Mouse (Mus musculus) gonadal fat pad, adult 2 months (tissue): ENCODE measurements around the gene Pigk. TPM values are rescaled to one million over a fixed set of nuclear protein-coding genes. Genes with fewer than 3 reads are reported as not detected.

ENCODE experiments used
- DNase-seq: peaks from one replicate; pipeline ENCODE4 v3.0.0-alpha.2; 2012; ENCODE audit warnings: low read depth
- polyA plus RNA-seq: library from polyadenylated mRNA; depleted of rRNA; stranded (reverse); fragments of >200 nt; gene quantifications from 2 replicates; pipeline ENCODE4 v1.2.3, GENCODE M21; 2012

Pigk gene
- polyA plus RNA-seq, 1 experiment, result 20.0 TPM

DNA sequence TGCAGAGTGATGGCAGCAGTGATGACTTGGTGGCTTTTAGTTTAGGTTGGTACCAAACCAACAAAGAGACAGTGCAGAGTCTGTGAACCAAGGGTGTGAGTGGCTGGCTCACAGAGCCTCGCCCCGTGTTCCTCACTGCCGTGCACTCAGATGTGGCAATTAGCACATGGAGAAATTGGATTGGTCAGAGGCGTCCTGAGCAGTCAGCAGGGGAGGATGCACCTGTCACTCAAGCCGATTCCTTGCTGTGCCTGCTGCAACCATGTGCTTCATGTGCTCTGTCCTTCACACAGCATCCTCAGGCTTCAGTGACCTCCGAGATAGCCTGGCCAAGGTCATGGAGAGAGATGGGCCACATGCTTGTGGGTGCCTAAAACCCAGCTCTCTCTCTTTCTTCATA is 14.3 kb downstream of the Pigk start:
- DNase-seq, result no peak

DNA sequence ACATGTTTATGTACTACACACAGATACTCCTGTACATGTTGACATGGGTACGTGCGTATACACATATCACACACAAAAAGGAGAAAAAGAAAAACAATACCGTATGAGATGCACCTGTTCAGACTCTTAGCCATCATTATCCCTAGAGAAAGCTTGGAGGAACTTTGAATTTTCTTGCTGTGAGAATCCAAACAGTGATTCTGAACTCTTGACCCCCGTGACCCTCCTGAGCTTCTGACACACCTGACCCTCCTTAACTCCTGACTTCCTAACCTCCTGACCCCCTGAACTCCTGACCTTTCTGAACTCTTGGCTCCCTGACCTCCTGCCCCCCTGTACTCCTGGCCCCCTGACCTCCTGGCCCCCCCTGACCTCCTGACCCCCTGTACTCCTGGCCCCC is 19.1 kb downstream of the Pigk start:
- no peak for DNase-seq

DNA sequence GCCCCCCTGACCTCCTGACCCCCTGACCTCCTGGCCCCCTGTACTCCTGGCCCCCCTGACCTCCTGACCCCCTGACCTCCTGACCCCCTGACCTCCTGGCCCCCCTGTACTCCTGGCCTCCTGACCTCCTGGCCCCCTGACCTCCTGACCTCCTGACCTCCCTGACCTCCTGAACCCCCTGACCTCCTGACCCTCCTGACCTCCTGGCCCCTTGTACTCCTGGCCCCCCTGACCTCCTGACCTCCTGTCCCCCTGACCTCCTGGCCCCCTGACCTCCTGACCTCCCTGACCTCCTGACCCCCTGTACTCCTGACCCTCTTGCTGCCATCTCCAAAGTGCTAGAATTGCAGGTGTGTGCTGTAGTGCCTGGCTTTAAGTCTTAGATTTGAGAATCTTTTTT is 19.6 kb downstream of the Pigk start:
- no peak for DNase-seq

DNA sequence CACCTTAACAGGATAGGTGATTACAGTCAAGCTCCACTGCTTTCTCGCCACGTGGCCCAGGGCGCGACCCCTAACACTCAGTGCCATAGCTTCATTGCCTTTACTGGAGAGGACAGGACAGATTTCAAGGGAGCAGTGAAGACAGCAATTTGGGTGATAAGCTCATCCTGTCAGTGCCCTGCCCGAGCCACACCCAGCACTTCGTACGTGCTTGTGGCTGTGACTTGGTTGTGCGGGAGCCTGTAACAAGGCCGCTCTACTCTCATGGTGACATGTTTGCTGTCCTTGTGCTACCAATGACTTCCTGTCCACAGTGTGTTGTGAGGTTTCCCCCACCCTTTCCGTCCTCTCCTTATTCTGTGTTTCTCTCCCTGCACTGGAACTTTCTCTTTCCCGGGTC is 20.2 kb downstream of the Pigk start:
- no peak for DNase-seq

DNA sequence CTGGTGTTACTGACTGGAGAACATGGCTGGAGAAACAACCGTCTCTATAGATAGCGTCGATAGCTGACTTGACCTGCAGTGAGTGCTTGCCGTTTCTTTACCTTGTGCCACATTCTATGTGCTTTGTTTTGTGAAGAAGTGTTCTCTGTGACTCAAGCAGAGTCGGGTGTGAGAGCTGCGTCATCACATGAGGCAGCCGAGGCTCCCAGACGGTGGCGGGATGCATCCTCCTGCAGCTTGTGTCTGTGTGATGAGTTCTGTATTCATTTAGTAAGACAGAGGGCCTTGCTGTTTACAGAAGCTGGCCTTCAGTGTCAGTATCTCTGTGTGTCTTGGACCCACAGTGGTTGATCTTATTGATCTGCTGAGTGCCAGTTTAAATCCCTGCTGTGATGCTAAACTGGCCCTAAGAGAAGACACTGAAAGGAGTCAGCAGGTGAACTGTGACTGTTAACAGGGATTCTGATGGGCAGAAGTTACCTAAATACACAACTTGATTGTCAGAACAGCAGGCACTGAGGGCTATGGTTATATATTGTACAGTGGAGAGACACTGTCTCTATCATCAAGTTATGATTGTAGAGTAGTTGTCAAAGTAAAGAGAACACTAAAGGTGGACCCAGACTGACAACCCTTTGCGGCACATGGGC is 21.8 kb downstream of the Pigk start:
- no peak for DNase-seq

DNA sequence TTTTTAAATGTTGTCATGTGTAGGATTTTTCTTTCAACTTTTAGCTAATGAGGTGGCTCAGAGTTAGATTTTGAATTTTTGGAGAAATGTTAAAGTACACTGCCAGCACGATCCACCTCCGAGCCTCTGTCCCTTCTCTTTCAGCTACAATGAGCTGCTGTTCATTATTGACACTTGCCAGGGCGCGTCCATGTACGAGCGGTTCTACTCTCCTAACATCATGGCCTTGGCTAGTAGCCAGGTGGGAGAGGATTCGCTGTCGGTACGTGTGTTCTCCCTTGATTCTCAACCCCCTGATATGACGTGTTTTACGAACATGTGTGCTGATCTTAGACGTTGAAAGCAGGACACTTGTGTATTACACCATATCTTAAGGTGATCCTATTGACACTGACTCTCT is 30.4 kb downstream of the Pigk start:
- no peak for DNase-seq

DNA sequence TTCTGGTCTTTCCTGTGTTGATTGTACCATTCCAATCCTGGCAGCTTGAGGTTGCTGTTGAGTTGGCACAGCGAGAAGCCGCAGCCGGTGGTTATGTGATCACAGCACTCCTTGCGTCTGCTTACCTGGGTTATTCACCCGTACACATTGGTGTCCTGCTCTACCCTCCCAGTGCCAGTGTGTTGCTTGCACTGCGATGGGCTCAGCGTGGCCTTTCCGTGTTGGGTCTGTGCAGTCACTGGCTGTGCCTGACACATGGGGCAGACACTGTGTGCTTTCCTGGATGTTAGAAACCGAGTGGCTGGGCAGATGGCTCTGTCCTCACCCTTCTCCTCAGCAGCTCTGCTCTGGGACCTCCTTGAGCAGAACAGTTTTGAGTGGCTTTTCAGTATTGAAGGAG is 31.7 kb downstream of the Pigk start:
- no peak for DNase-seq

DNA sequence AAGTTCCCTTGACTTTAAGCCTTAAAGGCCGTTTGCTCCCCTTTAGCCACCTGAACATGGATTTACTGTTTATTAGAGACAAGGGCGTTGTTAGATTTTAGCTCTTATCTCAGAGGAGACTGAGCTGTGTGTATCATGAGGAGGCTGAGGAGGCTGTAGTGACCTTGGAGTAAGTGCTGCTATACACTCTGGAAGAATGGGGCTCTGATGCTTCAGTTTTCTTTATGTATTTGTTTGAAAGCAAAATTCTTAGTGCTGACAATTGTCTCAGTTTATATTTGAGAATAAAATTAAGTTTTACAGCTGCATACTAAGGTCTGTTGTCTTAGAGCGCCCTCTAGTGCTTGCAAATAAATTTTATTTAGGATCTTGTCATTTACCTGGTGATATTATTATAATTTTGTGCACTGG is 35.6 kb downstream of the Pigk start:
- DNase-seq, result no peak

DNA sequence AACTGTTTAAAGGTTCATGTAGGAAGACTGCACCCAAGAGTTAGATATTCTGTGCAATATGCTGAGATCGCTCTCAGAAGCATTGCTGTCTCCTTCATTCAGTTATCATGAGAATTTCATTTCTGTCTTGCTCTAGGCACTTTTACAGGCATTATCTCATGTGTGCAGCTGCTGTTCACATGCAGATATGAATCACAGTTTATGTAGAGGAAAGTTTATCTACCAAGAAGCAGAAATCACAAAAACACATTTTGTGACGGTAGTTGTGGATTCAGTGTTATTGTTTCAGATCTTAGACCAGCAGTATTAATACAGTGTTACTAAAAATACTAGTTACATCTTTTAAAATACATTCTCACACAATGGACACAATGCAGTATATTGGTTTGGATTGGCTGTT is 36.0 kb downstream of the Pigk start:
- no peak for DNase-seq

DNA sequence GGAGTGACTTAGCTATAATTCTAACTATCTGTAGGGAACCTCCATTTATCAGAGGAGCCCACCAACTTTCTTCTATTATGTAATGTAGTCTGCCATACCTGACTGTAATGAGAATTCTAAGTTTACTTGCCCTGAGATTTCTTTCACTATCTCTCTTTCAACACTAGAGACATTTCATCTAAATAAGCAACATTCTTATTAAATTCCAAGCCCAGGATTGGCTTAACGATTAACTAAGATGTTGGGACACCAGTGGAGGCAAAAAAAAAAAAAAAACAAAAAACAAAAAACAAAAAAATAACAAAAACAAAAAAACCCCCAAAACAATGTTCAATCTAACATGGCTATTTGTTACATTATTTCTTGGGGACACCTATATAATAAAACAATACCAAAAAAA is 39.0 kb downstream of the Pigk start:
- DNase-seq, result no peak

DNA sequence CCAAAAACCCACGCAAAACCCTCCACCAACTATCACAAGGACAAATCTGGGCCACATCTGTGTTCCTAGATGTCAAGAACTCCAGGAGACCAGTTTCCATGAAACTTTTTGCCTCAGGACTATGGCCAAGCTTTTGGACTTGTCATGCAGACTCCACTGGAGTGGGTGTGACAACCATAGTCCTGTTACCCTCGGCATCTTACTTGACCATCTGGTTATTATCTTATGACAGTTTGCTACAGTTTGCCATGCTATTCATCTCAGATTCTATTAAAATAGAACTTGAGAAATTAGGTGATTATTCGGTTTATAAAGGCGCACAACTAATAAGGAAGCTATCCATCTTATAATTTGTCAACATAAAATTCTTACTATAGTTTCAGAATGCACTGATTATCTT is 39.4 kb downstream of the Pigk start:
- DNase-seq, result no peak

DNA sequence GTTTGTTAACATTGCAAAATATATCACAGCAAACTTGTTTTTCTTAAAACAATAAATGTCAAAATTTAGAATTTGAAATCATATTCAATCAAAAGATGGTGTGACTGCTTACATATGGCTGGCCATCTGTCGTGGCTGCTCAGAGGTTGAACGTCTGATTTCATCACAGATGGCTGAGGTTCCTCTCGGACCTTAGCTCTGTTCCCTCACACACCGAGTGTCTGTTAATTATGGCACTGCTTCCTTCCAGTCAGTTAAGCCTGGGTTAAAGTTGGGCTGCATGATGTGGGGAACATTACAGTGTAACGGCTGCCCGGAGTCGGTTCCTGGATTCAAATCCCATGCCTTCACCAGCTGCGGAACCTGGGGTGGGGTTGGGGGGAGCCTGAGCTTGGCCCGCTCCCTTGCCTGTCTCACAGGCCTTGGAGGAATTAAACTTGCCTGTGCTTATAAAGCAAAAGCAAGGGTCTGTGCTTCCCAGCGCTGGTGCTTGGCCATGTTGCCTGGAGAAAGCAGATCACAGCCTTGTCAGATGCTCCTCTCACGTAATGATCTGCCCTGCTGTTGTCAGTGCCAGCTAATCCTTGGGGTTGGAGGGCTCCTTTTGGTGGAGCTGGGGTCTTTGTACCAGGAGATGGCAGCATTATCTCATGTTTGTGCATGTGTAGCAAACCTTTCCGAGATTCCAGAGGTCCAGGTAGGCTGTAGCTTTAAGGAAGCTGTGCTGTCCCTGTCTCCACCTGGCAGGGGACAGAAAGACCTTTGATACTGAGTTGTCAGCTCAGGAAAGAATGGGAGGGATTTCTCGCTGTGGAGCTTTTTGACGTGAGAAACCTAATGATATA is 40.2 kb downstream of the Pigk start:
- DNase-seq, result no peak

DNA sequence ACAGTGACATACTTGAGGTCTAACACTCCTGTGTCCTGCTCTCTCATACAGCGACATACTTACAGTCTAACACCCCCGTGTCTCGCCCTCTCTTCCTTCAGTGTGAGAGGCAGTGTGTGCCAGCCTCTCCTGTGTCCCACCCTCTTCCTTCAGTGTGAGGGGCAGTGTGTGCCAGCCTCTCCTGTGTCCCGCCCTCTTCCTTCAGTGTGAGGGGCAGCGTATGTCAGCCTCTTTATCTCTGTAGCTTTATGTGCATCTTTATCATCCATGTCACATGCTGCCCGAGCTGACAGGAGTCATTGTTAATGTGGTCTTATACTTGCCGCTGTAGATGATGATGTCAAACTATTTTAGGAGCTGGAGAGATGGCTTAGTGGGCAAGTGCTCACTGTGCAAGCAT is 41.6 kb downstream of the Pigk start:
- DNase-seq, result no peak

DNA sequence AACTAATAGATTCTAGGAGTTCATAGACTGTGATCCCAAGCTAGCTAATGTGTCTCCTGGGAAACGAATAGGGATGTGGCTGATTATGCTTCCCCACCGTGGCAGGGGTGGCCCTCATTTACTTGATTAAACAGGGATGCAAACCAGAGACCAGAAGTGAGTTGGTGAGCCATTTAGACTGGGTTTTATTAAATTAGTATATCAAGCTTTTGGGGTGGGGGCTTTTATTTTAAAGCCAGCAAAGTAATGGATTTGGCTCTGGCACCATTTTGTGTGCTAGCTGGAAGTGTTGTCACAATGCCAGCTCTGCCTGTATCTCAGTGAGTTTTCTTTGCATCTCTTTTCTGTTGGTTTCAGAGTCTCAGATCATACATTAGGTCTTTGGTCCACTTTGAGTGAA is 43.0 kb downstream of the Pigk start:
- no peak for DNase-seq

DNA sequence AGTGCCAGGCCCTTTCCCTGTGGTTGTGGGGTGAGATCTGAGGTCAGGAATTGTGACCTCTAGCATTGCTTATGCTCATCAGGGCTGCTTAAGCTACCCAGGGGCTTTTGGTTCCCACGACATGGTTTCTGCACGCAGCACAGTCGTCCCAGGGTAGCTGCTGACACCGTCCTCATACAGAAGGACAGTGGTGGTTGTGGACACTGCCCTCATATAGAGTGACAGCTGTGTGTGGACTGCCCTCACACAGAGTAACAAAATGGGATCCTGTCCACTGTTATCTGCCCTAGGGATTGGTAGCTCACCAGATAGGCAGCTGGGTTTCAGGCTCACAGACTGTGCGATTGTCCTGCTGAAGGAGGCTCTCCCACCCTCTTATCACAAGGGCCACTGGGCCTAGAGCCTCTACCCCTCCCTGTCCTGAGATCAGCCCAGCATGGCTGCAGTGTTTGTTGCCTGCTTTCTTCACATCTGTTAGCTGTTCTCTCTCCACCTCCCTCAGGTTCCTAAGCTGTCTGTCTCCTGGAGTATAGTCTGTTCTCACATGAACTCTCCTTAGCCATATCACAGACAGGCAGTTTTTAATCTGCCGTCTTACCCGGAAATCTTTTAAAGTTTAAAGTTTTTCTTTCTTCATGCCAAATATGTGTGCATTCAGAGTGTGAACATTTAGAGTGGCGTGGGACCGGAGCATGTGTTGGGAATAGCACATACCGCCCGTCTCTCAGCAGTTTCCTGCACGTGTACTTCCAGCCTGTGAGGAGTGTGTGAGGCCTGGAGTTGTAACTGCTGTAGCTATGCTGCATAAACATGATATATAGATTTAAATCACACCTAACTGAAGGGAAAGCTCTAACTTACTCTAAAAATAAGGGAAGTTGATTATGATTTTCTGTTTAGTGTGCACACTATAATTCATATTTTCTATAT is 43.8 kb downstream of the Pigk start:
- DNase-seq, result no peak

DNA sequence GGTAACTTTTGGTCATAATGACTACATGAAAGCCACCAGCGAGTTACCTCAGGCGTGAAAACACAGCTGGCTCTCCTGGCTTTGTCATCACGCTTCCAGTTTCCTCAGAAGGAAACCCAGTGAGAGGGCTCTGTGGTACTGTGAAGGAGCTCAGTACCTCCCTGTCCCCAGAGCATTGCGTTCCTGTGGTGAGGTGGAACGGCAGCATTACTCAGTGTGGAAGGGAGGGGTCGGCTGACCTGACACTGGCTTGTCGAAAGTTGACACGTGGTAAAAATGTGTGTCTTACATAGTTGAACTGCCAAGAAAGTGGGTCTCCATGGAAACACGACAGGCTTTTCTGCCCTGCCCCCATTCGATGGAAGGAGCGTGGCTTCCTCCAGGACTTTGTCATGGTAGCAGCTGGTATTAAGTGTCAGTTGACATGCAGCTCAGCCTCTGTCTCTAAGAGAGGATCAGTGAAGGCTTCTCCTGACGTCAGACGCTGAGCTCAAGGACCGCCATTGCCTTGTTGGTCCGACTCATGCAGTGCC is 44.7 kb downstream of the Pigk start:
- no peak for DNase-seq

DNA sequence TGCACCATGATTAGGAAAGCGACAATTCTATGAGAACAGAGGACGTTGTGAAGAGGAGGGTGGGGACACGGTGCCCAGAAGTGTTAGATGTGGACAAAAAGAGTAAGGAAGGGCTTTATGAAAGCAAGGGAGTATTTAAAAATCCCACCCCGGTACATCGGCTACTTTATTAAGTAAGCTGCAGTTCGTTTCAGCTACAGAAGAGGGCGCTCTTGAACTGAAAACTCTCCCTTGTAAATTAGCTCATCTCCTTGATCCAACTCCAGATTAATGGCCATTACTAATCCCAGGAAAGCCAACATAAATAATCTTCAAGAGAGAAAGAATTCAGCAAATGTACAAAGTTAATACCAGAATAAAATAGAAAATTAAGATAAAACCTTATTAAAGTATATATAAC is 47.2 kb downstream of the Pigk start:
- peak; percentile 17 for DNase-seq

DNA sequence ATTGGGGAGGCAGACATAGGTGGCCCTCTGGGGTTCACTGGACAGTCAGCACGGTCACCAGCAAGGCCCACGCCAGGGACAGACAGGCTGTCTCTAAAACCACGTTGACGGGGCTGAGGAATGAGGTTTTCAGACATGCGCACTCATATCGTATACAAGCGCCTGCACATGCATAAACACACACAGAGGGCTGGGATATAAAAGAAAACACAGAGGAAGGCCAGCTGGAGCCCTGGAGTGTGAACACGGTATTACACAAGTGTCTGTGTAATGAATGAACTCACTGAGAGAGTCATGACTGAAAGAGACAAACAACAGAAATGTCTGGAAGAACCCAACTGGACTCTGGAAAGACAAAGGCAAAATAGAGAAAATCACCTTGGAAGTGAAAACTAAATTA is 47.8 kb downstream of the Pigk start:
- no peak for DNase-seq

DNA sequence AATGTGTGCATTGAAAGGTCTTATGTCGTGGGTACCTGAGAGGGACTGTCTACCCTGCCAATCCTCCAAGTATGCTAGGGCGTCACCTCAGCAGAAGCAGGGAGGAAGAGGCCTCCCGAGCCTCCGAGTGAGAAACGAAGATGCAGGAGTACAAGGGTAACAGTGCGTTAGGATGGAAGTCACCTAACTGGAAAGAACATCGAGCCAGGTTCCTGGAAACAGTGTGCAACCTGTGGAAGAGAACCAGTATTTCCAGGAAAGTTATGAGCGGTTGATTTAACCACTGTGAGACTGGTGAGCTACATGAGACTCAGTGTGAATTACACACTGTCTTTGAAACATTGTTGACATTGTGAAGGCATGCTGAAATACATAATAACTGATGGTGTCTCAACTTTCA is 48.4 kb downstream of the Pigk start:
- no peak for DNase-seq

DNA sequence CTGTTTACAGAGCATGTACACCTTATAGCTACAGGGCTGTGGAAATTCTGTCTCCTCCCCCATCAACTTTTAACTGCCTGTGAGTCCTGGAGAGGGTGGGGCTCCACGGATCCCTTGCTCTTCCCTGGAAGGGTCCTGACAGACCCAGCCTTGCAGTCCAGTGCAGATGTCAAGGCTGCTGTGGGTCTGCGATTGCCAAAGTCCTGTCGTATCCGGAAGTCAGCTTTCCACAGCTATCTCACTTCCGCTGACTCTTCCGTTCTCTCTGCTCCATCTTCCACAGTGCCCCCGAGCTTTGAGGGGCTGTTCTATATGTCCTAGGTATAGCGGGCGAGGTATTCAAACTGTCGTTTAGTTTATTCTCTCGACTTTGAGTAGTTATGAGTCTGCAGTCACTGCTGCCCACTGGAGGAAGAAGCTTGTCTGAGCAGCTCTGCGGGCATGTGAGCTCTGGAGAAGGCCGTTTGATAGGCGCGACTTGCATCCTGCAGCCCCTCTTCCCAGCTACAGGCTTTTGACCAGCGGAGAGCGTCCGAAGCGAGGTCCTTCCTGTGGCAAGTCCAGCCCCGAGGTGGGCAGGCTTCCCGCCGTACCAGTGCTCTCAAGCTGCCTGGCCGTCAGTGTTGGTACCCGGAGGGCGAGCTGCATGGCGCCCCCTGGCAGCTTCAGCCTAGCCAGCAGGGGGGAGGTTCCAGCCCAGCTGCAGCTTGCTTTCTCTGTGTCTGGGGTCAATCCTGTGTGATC is 49.4 kb downstream of the Pigk start:
- no peak for DNase-seq

DNA sequence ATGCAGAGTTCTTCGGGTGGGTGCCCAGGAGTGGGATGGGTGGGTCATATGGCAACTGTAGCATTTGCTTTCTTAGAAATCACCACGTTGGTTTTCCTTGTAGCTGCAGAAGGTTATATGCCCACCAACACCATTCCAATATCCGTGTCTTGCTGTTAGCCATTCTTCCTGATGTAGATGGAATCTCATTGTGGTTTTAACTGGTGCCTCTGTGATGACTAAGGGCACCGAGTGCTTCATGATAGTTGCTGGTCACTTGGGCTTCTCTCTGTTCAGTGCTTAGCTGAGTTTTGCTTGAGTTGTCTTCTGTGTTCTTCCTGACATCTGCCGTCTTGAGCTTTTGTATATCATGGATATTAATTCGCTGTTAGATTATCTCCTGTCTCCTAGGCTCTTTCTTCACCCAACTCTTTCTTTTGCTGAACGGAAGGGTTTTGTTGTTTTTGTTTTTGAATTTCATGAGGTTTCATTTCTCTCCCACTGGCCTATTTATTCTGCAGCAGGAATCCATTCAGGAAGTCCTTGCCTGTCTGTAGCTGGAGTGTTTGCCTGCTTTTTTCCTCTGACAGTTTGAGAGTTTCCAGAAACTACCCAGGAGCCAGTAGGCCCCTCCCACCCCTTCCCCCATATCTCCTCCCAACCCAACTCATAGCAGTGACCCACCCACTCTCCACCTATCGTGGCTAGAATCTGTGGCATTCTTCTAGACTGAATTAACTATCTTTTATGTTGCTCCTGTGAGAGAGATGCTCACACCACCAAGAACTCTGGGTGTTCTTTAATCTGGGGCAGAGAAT is 50.8 kb downstream of the Pigk start:
- DNase-seq, result no peak
